Mouse (Mus musculus) hindbrain, embryonic 12.5 days (tissue): ENCODE data around the gene Ube2e1. TPM values are rescaled to one million over a fixed set of nuclear protein-coding genes. Genes with fewer than 3 reads are reported as not detected.

Experiments used
- ATAC-seq: fragments of 200-750 bp; cut with Nextera tagmentation; 2 replicates; pipeline ENCODE4 v1.8.0; 2017; ENCODE audit warnings: moderate TSS enrichment; ENCODE audit not compliant: low FRiP score
- H3K27ac ChIP-seq: fragments of 300-500 bp; sonication (generic); 2 replicates; pipeline ENCODE4 v1.5.1; 2016; ENCODE audit warnings: mild to moderate bottlenecking
- H3K27me3 ChIP-seq: fragments of 300-500 bp; sonication (generic); 2 replicates; pipeline ENCODE4 v1.6.1; 2016; ENCODE audit warnings: mild to moderate bottlenecking
- H3K36me3 ChIP-seq: fragments of 300-500 bp; sonication (generic); 2 replicates; pipeline ENCODE4 v1.6.1; 2016; ENCODE audit warnings: mild to moderate bottlenecking
- H3K4me1 ChIP-seq: fragments of 300-500 bp; sonication (generic); 2 replicates; pipeline ENCODE4 v1.6.1; 2016
- H3K4me2 ChIP-seq: fragments of 300-500 bp; sonication (generic); replicated peaks from 2 replicates; pipeline ENCODE4 v1.6.1; 2016; ENCODE audit warnings: mild to moderate bottlenecking
- H3K4me3 ChIP-seq: fragments of 300-500 bp; sonication (generic); 2 replicates; pipeline ENCODE4 v1.5.1; 2016; ENCODE audit warnings: mild to moderate bottlenecking
- H3K9ac ChIP-seq: fragments of 300-500 bp; sonication (generic); 2 replicates; pipeline ENCODE4 v1.6.1; 2016; ENCODE audit warnings: mild to moderate bottlenecking, moderate library complexity
- H3K9me3 ChIP-seq: fragments of 300-500 bp; sonication (generic); replicated peaks from 2 replicates; pipeline ENCODE4 v1.6.1; 2016; ENCODE audit warnings: mild to moderate bottlenecking
- WGBS: fragments of 180-500 bp; shearing (Covaris S2); methylation state at CpG from one replicate; pipeline ENCODE4 v1.1.7; 2016; 5-methylcytosine and 5-hydroxymethylcytosine counted together
- polyA plus RNA-seq: library from polyadenylated mRNA; unstranded; fragments of >200 nt; fragmentation: Nextera tagmentation; extraction: Ambion mirVana; gene quantifications from 2 replicates; pipeline ENCODE4 v1.2.1, GENCODE M21; 2016

The Ube2e1 gene
- polyA plus RNA-seq, 1 experiment from 2014 or later: 178 TPM

- H3K27me3 ChIP-seq: no peaks in the 10 kb centered on the region
- no peaks in the 10 kb centered on the region; the same call in 1 of the 2 replicates for H3K4me1 ChIP-seq
- no peak overlapping the region for H3K9ac ChIP-seq
- ATAC-seq: no peak
- 81% methylated on average over 3 of the region's 3 CpGs for WGBS
- H3K36me3 ChIP-seq: peaks cover 10% of the 10 kb centered on the region; the same call in 1 of the 2 replicates
- H3K27ac ChIP-seq: no peak overlapping the region
- H3K4me3 ChIP-seq: no peak overlapping the region
- H3K4me2 ChIP-seq: no peak overlapping the region
- H3K9me3 ChIP-seq: no peaks in the 10 kb centered on the region
These were observed 28.9 kb downstream of the Ube2e1 start for GRCm38 (mm10) chr14:18302750-18303149.

- Histone ChIP-seq H3K36me3 (peaks cover 10% of the 10 kb centered on the region; the same call in 1 of the 2 replicates), H3K27me3 (no peaks in the 10 kb centered on the region), H3K4me1 (no peaks in the 10 kb centered on the region; the same call in 1 of the 2 replicates), H3K27ac (no peak overlapping the region), H3K9ac (no peak overlapping the region), H3K4me3 (no peak overlapping the region), H3K9me3 (no peaks in the 10 kb centered on the region), H3K4me2 (no peak overlapping the region)
- 88% methylated on average over 3 of the region's 3 CpGs for WGBS
- no peak for ATAC-seq
These were observed 30.1 kb downstream of the Ube2e1 start for GRCm38 (mm10) chr14:18301591-18301990.

GRCm38 (mm10) chr14:18300676-18301075 lies 31.0 kb downstream of the Ube2e1 start:
- peaks cover 3% of the 10 kb centered on the region; the same call in 1 of the 2 replicates for H3K36me3 ChIP-seq
- no peaks in the 10 kb centered on the region for H3K27me3 ChIP-seq
- no peaks in the 10 kb centered on the region for H3K9me3 ChIP-seq
- no peak for ATAC-seq
- WGBS: 95% methylated on average over 2 of the region's 2 CpGs
- no peak overlapping the region for H3K27ac ChIP-seq
- H3K4me3 ChIP-seq: no peak overlapping the region
- no peak overlapping the region for H3K9ac ChIP-seq
- H3K4me2 ChIP-seq: no peak overlapping the region
- H3K4me1 ChIP-seq: no peaks in the 10 kb centered on the region; the same call in 1 of the 2 replicates

GRCm38 (mm10) chr14:18298874-18299273 lies 32.8 kb downstream of the Ube2e1 start:
- WGBS: 95% methylated on average over 2 of the region's 2 CpGs

GRCm38 (mm10) chr14:18297441-18297840 lies 34.2 kb downstream of the Ube2e1 start:
- Histone ChIP-seq H3K4me3 (no peak overlapping the region), H3K4me2 (no peak overlapping the region), H3K4me1 (no peaks in the 10 kb centered on the region; the same call in 1 of the 2 replicates), H3K9me3 (no peaks in the 10 kb centered on the region), H3K36me3 (no peaks in the 10 kb centered on the region), H3K9ac (no peak overlapping the region), H3K27ac (no peak overlapping the region), H3K27me3 (no peaks in the 10 kb centered on the region)
- 88% methylated on average over 2 of the region's 2 CpGs for WGBS
- ATAC-seq: no peak

More at GRCm38 (mm10) chr14:18298874-18299273, 32.8 kb downstream of the Ube2e1 start:
- H3K27me3 ChIP-seq: no peaks in the 10 kb centered on the region
- H3K36me3 ChIP-seq: no peaks in the 10 kb centered on the region
- no peaks in the 10 kb centered on the region; the same call in 1 of the 2 replicates for H3K4me1 ChIP-seq
- H3K9ac ChIP-seq: no peak overlapping the region
- no peak for ATAC-seq
- no peak overlapping the region for H3K4me3 ChIP-seq
- no peaks in the 10 kb centered on the region for H3K9me3 ChIP-seq
- H3K27ac ChIP-seq: no peak overlapping the region
- no peak overlapping the region for H3K4me2 ChIP-seq

- Histone ChIP-seq H3K36me3 (no peaks in the 10 kb centered on the region), H3K4me2 (no peak overlapping the region), H3K4me3 (no peak overlapping the region), H3K27ac (no peak overlapping the region), H3K9ac (no peak overlapping the region), H3K4me1 (no peaks in the 10 kb centered on the region), H3K9me3 (no peaks in the 10 kb centered on the region), H3K27me3 (no peaks in the 10 kb centered on the region)
- 90% methylated on average over 3 of the region's 3 CpGs for WGBS
- no peak for ATAC-seq
These were observed 39.1 kb downstream of the Ube2e1 start for GRCm38 (mm10) chr14:18292578-18292977.

- no peak for ATAC-seq
- Histone ChIP-seq H3K27ac (no peak overlapping the region), H3K9ac (no peak overlapping the region), H3K27me3 (no peaks in the 10 kb centered on the region), H3K36me3 (no peaks in the 10 kb centered on the region), H3K4me1 (no peaks in the 10 kb centered on the region), H3K4me3 (no peak overlapping the region), H3K9me3 (no peaks in the 10 kb centered on the region), H3K4me2 (no peak overlapping the region)
- WGBS: 90% methylated on average over 3 of the region's 3 CpGs
These were observed 39.5 kb downstream of the Ube2e1 start for GRCm38 (mm10) chr14:18292111-18292510.

GRCm38 (mm10) chr14:18287391-18287790 lies 44.3 kb downstream of the Ube2e1 start:
- Histone ChIP-seq H3K27me3 (no peaks in the 10 kb centered on the region), H3K4me2 (no peak overlapping the region), H3K9ac (no peak overlapping the region), H3K27ac (no peak overlapping the region), H3K9me3 (no peaks in the 10 kb centered on the region), H3K4me3 (no peak overlapping the region), H3K4me1 (no peaks in the 10 kb centered on the region), H3K36me3 (0 out of 2 replicates have a peak, but pooled peaks cover 2% of the 10 kb centered on the region)
- 83% methylated on average over 2 of the region's 2 CpGs for WGBS
- ATAC-seq: no peak

- 90% methylated on average over 2 of the region's 2 CpGs for WGBS
- ATAC-seq: no peak
- no peak overlapping the region for H3K9ac ChIP-seq
These were observed 45.2 kb downstream of the Ube2e1 start for GRCm38 (mm10) chr14:18286441-18286840.

GRCm38 (mm10) chr14:18285476-18285875 lies 46.2 kb downstream of the Ube2e1 start:
- H3K9ac ChIP-seq: no peak overlapping the region
- H3K27me3 ChIP-seq: no peaks in the 10 kb centered on the region
- H3K4me3 ChIP-seq: no peak overlapping the region
- no peak for ATAC-seq
- H3K9me3 ChIP-seq: no peaks in the 10 kb centered on the region
- no peak overlapping the region for H3K27ac ChIP-seq
- H3K4me1 ChIP-seq: no peaks in the 10 kb centered on the region
- H3K4me2 ChIP-seq: no peak overlapping the region
- WGBS: 88% methylated on average over 3 of the region's 3 CpGs
- peaks cover 8% of the 10 kb centered on the region for H3K36me3 ChIP-seq

More at GRCm38 (mm10) chr14:18286441-18286840, 45.2 kb downstream of the Ube2e1 start:
- H3K4me2 ChIP-seq: no peak overlapping the region
- peaks cover 8% of the 10 kb centered on the region for H3K36me3 ChIP-seq
- H3K9me3 ChIP-seq: no peaks in the 10 kb centered on the region
- H3K27ac ChIP-seq: no peak overlapping the region
- H3K4me3 ChIP-seq: no peak overlapping the region
- H3K27me3 ChIP-seq: no peaks in the 10 kb centered on the region
- no peaks in the 10 kb centered on the region for H3K4me1 ChIP-seq

GRCm38 (mm10) chr14:18284581-18284980 lies 47.1 kb downstream of the Ube2e1 start:
- Histone ChIP-seq H3K27ac (no peak overlapping the region), H3K4me1 (no peaks in the 10 kb centered on the region), H3K36me3 (peaks cover 13% of the 10 kb centered on the region), H3K4me3 (no peak overlapping the region), H3K4me2 (no peak overlapping the region), H3K9ac (no peak overlapping the region), H3K9me3 (no peaks in the 10 kb centered on the region), H3K27me3 (no peaks in the 10 kb centered on the region)
- WGBS: 88% methylated on average over 2 of the region's 2 CpGs
- no peak for ATAC-seq

GRCm38 (mm10) chr14:18280375-18280774 lies 51.3 kb downstream of the Ube2e1 start:
- Histone ChIP-seq H3K4me2 (no peak overlapping the region), H3K4me1 (no peaks in the 10 kb centered on the region), H3K9me3 (no peaks in the 10 kb centered on the region), H3K27ac (no peak overlapping the region), H3K4me3 (no peak overlapping the region), H3K9ac (no peak overlapping the region), H3K27me3 (no peaks in the 10 kb centered on the region), H3K36me3 (peaks cover 46% of the 10 kb centered on the region)
- ATAC-seq: no peak
- WGBS: 89% methylated on average over 5 of the region's 5 CpGs

GRCm38 (mm10) chr14:18274526-18274925 lies 57.1 kb downstream of the Ube2e1 start:
- 82% methylated on average over 1 of the region's 1 CpGs for WGBS
- Histone ChIP-seq H3K4me2 (no peak overlapping the region), H3K4me1 (peaks cover 7% of the 10 kb centered on the region), H3K36me3 (peaks cover 33% of the 10 kb centered on the region), H3K27me3 (no peaks in the 10 kb centered on the region), H3K4me3 (no peak overlapping the region), H3K9ac (no peak overlapping the region), H3K27ac (no peak overlapping the region), H3K9me3 (no peaks in the 10 kb centered on the region)
- no peak for ATAC-seq
